Mouse (Mus musculus) heart, adult 2 months (tissue): ENCODE results near the gene Ebpl. TPM values are rescaled to one million over a fixed set of nuclear protein-coding genes. Genes with fewer than 3 reads are reported as not detected.

Source experiments
- DNase-seq, 2 experiments: peaks; one replicate each; pipeline ENCODE4 v3.0.0; 2021
- H3K27ac ChIP-seq: fragments of 200-600 bp; 2 replicates; pipeline ENCODE4 v1.8.1; 2022
- H3K27me3 ChIP-seq: fragments of 200-500 bp; 2 replicates; pipeline ENCODE4 v1.6.1; 2012; ENCODE audit warnings: mild to moderate bottlenecking, low read length, inconsistent platforms, mixed read lengths; ENCODE audit not compliant: control insufficient read depth, insufficient read depth
- H3K36me3 ChIP-seq: fragments of 200-500 bp; 2 replicates; pipeline ENCODE4 v1.6.1; 2012; ENCODE audit warnings: low read length, inconsistent platforms; ENCODE audit not compliant: control insufficient read depth, insufficient read depth
- H3K4me1 ChIP-seq: fragments of 200-500 bp; 2 replicates; pipeline ENCODE4 v1.6.1; 2011; ENCODE audit warnings: low read length; ENCODE audit not compliant: control insufficient read depth, insufficient read depth
- H3K4me3 ChIP-seq: fragments of 200-600 bp; 2 replicates; pipeline ENCODE4 v1.8.1; 2022
- H3K79me2 ChIP-seq: fragments of 200-500 bp; replicated peaks from 2 replicates; pipeline ENCODE4 v1.6.1; 2012; ENCODE audit warnings: mild to moderate bottlenecking, inconsistent platforms, low read length, moderate library complexity, mixed read lengths; ENCODE audit not compliant: control insufficient read depth, insufficient read depth
- H3K9ac ChIP-seq: fragments of 200-500 bp; 2 replicates; pipeline ENCODE4 v1.6.1; 2012; ENCODE audit warnings: low read depth, mild to moderate bottlenecking, control low read depth, inconsistent platforms, low read length, mixed read lengths
- CTCF ChIP-seq: fragments of 200-600 bp; IDR thresholded peaks from 2 replicates; pipeline ENCODE4 v1.8.1; 2022; ENCODE audit warnings: antibody characterized with exemption, mild to moderate bottlenecking, moderate library complexity
- EP300 ChIP-seq: fragments of 200-500 bp; IDR thresholded peaks from 2 replicates; pipeline ENCODE4 v1.6.1; 2011; ENCODE audit warnings: low read depth, low read length, control low read depth; ENCODE audit not compliant: insufficient read depth
- POLR2A ChIP-seq: fragments of 200-500 bp; IDR thresholded peaks from 2 replicates; pipeline ENCODE4 v1.6.1; 2011; ENCODE audit warnings: mild to moderate bottlenecking, low read depth, low read length, control low read depth; ENCODE audit not compliant: insufficient read depth
- WGBS: fragments of 180-500 bp; shearing (Covaris S2); methylation state at CpG from one replicate; pipeline ENCODE4 v1.1.7; 2018; 5-methylcytosine and 5-hydroxymethylcytosine counted together
- intact Hi-C: fragments of 180-260 bp; cut with DNase I; formaldehyde crosslinking; loops from one replicate; pipeline ENCODE4 v1.15.1; 2025
- polyA plus RNA-seq: library from polyadenylated mRNA; depleted of rRNA; stranded (reverse); fragments of >200 nt; gene quantifications from 2 replicates; pipeline ENCODE4 v1.2.3, GENCODE M21; 2012
- total RNA-seq, 2 experiments: library from RNA; stranded (reverse); gene quantifications; 2 replicates each; pipeline ENCODE4 v1.2.3; 2021

Gene Ebpl
- total and polyA plus RNA-seq, 3 experiments = 0.98 to 1.2 (median 1.0) TPM

- DNase-seq = no peak
- H3K4me3 ChIP-seq = no peak overlapping the region
- 59% methylated on average over 10 of the region's 10 CpGs for WGBS
- intact Hi-C loops = loop anchor here (5.0 kb wide), 1 partner anchor 203 kb away; the partner anchor contains the start of gene Spryd7
- TF ChIP-seq CTCF (no peak), EP300 (no peak), POLR2A (no peak)
- H3K27ac ChIP-seq = no peak overlapping the region
- H3K79me2 ChIP-seq = no peaks in the 10 kb centered on the region
- no peaks in the 10 kb centered on the region; the same call in 1 of the 2 replicates for H3K4me1 ChIP-seq
- H3K9ac ChIP-seq = no peak overlapping the region
- no peaks in the 10 kb centered on the region for H3K27me3 ChIP-seq
- no peaks in the 10 kb centered on the region for H3K36me3 ChIP-seq
These were observed 5.7 kb downstream of the Ebpl start for GRCm38 (mm10) chr14:61354251-61355235.

DNA sequence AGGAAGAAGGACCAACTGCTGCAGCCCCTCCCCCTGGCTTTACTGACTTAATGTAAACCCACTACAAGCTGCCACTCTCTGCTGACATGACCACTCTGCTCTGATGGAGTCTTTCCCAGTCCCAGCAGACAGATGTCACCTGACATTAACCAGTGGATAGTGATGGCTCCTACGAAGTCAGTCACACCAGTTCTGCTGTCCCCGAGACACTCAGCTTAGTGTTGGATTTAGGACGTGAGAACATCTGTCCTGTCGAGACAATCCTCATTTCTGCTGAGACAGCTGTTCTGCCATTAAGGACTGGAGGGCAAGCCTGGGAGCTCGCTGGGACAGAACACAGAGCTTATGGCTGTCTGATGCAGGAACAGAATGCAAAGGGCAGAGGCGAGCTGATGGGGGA lies 9.4 kb downstream of the Ebpl start:
- Histone ChIP-seq H3K27ac (no peak overlapping the region), H3K79me2 (no peaks in the 10 kb centered on the region), H3K9ac (no peak overlapping the region), H3K4me1 (no peaks in the 10 kb centered on the region; the same call in 1 of the 2 replicates), H3K36me3 (no peaks in the 10 kb centered on the region), H3K27me3 (no peaks in the 10 kb centered on the region), H3K4me3 (no peak overlapping the region)
- 80% methylated on average over 6 of the region's 6 CpGs for WGBS
- DNase-seq = no peak
- intact Hi-C loops = no loop called here
- TF ChIP-seq EP300 (no peak), POLR2A (no peak), CTCF (no peak)

DNA sequence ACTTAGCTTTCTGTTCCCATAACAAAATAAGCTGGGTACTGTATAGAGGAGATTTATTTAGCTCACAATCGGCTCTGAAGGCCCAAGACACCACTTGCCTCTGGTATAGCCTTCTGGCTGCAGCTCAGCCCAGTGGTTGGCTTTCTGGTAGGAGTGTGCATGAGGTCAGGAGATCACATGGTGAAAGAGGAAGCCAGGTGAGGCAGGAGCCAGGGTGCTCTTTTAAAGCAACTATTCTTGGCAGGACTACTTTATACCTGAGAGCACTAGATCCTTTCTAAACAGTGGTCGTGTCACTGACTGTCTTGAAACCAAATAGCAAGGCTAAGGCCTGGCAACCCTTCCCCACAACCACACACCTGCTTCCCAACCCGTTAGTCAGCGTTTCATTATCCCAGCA lies 10.4 kb downstream of the Ebpl start:
- intact Hi-C loops = no loop called here
- H3K27me3 ChIP-seq = no peaks in the 10 kb centered on the region
- no peak overlapping the region for H3K4me3 ChIP-seq
- H3K36me3 ChIP-seq = no peaks in the 10 kb centered on the region
- H3K27ac ChIP-seq = no peak overlapping the region
- TF ChIP-seq CTCF (no peak), EP300 (no peak), POLR2A (no peak)
- whole genome bisulfite sequencing = 90% methylated on average over 4 of the region's 4 CpGs
- H3K79me2 ChIP-seq = no peaks in the 10 kb centered on the region
- H3K4me1 ChIP-seq = no peaks in the 10 kb centered on the region; the same call in 1 of the 2 replicates
- no peak overlapping the region for H3K9ac ChIP-seq
- no peak for DNase-seq

DNA sequence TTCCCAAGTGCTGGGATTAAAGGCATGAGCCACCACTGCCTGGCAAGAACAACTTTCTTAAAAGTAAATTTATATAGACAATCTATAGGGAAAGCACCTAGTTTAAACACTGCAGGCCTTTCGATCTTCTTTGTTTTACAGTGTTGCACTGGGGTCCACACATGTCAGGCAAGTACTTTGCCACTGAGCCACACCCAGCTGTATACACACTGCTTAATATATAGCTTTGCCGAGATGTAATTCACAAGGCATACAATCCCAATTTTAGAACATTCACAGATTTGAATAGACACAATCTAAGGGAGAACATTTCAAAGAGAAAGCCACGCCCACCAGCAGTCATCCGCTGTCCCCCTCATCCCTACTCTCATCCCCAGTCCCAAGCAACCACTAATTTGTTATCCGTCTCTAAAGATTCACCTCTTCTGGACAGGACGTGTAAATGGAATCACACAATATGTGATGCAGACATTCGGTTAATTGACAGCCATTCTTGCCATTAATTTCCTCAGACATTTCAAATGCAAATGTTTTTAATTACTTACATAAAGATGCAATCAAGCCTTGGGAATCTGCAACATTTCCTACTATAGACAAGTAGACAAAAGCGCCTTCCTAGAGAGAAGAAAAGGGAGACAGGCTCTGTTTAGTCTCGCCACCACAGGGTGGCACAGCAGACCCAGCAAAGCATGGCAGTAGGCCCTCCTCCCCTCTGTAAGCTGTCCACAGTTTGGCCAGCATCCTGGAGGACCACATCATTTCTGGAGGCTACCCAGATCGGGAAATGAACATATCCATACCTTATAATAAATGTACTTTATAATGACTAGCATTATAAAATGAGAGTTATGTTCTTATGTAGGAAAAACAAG lies 13.2 kb downstream of the Ebpl start:
- DNase-seq = no peak
- Histone ChIP-seq H3K27ac (no peak overlapping the region), H3K4me1 (no peaks in the 10 kb centered on the region), H3K36me3 (no peaks in the 10 kb centered on the region), H3K79me2 (no peaks in the 10 kb centered on the region), H3K9ac (no peak overlapping the region), H3K4me3 (no peak overlapping the region), H3K27me3 (no peaks in the 10 kb centered on the region)
- no peak for TF ChIP-seq POLR2A
- peak; percentile 53 for TF ChIP-seq CTCF
- TF ChIP-seq EP300 = no peak
- intact Hi-C loops = no loop called here
- WGBS = 86% methylated on average over 10 of the region's 10 CpGs

DNA sequence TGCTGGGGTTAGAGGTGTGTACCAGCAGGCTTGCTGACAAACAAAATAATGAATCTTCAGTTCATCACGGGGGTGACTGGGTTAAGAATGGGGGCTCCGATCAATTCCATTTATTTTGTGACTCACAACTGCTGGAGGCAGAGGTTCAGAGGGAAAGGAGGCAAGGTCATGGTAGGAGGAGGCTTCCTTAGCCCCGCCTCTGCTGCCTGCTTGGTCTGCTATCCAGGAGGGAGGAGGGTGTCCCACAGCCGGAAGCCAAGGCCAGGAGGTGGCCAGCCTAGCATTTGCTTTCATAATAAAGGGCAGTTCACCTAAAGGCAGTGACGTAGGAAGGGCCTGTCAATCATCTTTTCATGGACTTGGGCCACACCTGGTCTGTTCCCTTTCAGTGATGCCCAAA lies 15.6 kb downstream of the Ebpl start:
- DNase-seq = peak in 1 of 2 experiments; percentile 12
- Histone ChIP-seq H3K4me1 (no peaks in the 10 kb centered on the region), H3K79me2 (no peaks in the 10 kb centered on the region), H3K4me3 (no peak overlapping the region), H3K36me3 (no peaks in the 10 kb centered on the region), H3K27me3 (no peaks in the 10 kb centered on the region), H3K9ac (no peak overlapping the region), H3K27ac (no peak overlapping the region)
- 72% methylated on average over 5 of the region's 5 CpGs for WGBS
- intact Hi-C loops = no loop called here
- TF ChIP-seq CTCF (no peak), EP300 (no peak), POLR2A (no peak)

DNA sequence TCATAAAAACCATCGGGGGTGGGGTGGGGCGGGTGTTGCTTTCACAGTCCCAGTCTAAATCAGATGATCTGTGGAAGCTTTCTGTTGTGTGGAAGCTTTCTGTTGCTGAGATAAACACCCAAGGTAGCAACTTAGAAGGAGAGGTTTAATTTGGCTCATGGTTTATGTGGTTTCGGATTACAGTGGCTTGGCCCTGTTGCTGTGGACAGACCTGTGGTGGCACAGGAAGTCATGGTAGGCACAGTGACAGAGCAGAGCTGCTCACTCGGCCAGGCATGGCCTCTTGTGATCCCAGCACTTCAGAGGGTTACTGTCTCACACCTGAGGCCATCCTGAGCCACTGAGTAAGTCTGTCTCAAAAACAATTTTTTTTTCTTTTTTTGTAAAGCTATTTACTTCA lies 20.9 kb downstream of the Ebpl start:
- Histone ChIP-seq H3K79me2 (no peaks in the 10 kb centered on the region), H3K36me3 (no peaks in the 10 kb centered on the region), H3K27me3 (no peaks in the 10 kb centered on the region), H3K27ac (no peak overlapping the region), H3K9ac (no peak overlapping the region), H3K4me3 (no peak overlapping the region), H3K4me1 (no peaks in the 10 kb centered on the region)
- TF ChIP-seq CTCF (no peak), EP300 (no peak), POLR2A (no peak)
- WGBS = 82% methylated on average over 4 of the region's 4 CpGs
- DNase-seq = no peak
- intact Hi-C loops = no loop called here
